Mouse (Mus musculus): ENCODE data around the gene Astn1. TPM values are rescaled to one million over a fixed set of nuclear protein-coding genes. Genes with fewer than 3 reads are reported as not detected.

Astn1 gene
- polyA plus RNA-seq, 1 experiment from 2014 or later: 38.4 TPM

DNA sequence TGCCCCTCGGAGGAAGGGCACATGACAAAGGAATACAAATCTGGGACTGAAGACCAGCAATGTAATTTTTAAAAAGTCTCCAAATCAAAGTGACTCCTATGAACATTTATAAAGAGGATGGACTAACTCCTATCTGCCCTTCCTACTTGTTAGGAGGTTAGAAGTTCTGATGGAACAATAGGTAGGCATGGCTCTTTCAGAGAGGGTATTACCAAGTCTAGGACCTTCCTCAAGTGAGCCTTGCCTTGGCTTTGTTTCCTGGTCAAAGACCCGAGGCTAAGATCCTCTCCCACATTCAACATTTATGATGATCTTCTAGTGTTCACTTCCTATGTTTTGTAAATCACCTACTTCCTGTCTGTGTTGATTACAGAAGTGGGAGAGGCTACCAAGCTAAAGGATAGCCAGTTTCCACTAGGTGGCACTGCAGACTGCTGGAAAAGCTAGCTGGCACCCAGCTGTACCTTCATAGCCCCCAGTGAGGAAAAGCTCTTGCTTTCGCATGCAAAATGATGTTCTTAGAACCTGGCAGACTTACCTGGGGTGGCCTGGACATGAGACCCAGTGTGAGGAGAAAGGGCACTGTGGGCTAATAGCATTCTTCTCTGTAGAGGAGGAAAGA is 308.0 kb downstream of the Astn1 start:
- H3K27ac ChIP-seq (ENCODE audit: low read depth, low read length): no peak overlapping the region
- peaks cover 52% of the 10 kb centered on the region for H3K36me3 ChIP-seq (ENCODE audit: control insufficient read depth, insufficient read depth, low read length)
- DNase-seq (ENCODE audit: low spot score) (peak; percentile 82), ATAC-seq (peak; percentile 89)
- 50% methylated on average over 3 of the region's 3 CpGs for WGBS
- H3K4me1 ChIP-seq (ENCODE audit: control insufficient read depth, insufficient read depth, low read length): no peaks in the 10 kb centered on the region
- H3K4me2 ChIP-seq (ENCODE audit: low read length): no peak overlapping the region
- no peak overlapping the region for H3K9ac ChIP-seq (ENCODE audit: low read length)
- H3K9me3 ChIP-seq (replicated peaks; ENCODE audit: control insufficient read depth, low read length): no peaks in the 10 kb centered on the region
- no peak overlapping the region for H3K4me3 ChIP-seq (ENCODE audit: low read depth, low read length)
- H3K27me3 ChIP-seq (replicated peaks; ENCODE audit: control insufficient read depth, insufficient read depth, low read length): no peaks in the 10 kb centered on the region

DNA sequence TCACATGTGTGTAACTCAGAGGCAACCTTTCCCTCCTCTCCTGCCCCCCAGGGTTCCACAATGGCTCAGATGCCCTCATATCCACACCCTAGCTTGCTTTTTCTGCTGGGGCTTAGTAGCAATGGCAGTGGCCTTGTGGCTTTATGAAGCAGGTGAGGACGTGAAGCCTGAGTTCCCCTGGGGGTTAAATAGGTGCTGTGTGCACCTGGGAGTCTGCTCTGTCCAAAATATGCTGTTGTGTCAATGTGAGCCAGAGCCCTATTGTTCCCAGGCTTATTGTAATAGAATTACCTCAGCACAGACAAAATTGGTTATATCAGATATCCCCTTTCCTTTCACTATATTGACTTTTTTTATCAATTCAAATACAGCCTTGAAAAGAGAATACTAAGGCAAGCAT is 325.7 kb downstream of the Astn1 start:
- WGBS: 61% methylated on average over 1 of the region's 1 CpGs
- no peak for DNase-seq (ENCODE audit: low spot score)
- Histone ChIP-seq H3K4me1 (ENCODE audit: control insufficient read depth, insufficient read depth, low read length) (no peaks in the 10 kb centered on the region), H3K27ac (ENCODE audit: low read depth, low read length) (no peak overlapping the region), H3K4me2 (ENCODE audit: low read length) (no peak overlapping the region), H3K4me3 (ENCODE audit: low read depth, low read length) (no peak overlapping the region), H3K36me3 (ENCODE audit: control insufficient read depth, insufficient read depth, low read length) (peaks cover 52% of the 10 kb centered on the region), H3K27me3 (replicated peaks; ENCODE audit: control insufficient read depth, insufficient read depth, low read length) (no peaks in the 10 kb centered on the region), H3K9me3 (replicated peaks; ENCODE audit: control insufficient read depth, low read length) (no peaks in the 10 kb centered on the region), H3K9ac (ENCODE audit: low read length) (no peak overlapping the region)
- no peak for ATAC-seq

DNA sequence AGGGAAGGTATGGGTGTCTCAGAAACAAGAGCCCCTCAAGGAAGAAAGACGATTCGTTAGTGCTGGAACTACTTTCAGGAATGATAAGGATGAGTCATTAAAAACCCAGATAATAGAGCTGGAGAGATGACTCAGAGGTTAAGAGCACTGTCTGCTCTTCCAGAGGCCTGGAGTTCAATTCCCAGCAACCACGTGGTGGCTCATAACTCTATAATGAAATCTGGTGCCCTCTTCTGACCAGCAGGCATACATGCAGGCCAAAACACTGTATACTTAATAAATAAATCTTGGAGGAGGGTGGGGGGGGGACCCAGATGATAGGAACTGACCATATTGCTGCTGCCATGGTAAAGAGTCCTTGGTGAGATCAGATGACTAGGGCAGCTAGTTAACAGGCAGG is 335.4 kb downstream of the Astn1 start:
- 67% methylated on average over 3 of the region's 3 CpGs for WGBS
- Histone ChIP-seq H3K27ac (ENCODE audit: low read depth, low read length) (no peak overlapping the region), H3K4me2 (ENCODE audit: low read length) (no peak overlapping the region), H3K9ac (ENCODE audit: low read length) (no peak overlapping the region), H3K4me3 (ENCODE audit: low read depth, low read length) (no peak overlapping the region), H3K9me3 (replicated peaks; ENCODE audit: control insufficient read depth, low read length) (no peaks in the 10 kb centered on the region), H3K36me3 (ENCODE audit: control insufficient read depth, insufficient read depth, low read length) (no peaks in the 10 kb centered on the region), H3K4me1 (ENCODE audit: control insufficient read depth, insufficient read depth, low read length) (no peaks in the 10 kb centered on the region), H3K27me3 (replicated peaks; ENCODE audit: control insufficient read depth, insufficient read depth, low read length) (no peaks in the 10 kb centered on the region)
- ATAC-seq (no peak), DNase-seq (ENCODE audit: low spot score) (no peak)

DNA sequence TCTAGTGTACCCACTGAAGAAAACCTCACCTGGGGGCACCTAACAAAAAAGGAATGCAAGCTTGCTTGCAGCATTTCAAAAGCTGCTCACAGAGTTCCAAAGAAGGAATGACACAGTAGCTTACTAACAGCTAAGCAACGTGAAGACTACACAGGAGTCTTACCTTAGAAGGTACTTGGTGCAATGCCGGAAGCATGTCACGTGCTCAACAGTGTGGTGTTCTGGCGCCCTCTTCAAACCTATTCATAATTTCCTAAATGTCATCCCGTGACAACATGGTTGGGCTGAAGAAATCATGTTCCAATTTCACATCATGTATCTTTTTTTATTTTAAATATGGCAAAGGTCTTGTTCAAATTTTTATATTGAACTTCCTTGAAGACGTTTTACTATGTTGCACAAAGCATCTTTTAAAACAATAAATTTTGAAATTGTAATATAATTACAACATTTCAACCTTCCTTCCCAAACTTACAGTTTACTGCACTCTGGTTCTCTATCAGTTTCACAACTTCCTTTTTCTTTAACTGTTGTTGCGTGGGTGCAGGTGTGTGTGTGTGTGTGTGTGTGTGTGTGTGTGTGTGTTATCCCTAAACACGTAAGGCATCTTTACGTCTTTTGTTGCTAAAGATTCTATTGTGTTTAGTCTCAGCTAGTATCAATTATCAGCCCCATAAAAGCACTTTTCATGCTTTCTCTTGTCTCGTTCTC is 335.9 kb downstream of the Astn1 start:
- no peak overlapping the region for H3K27ac ChIP-seq (ENCODE audit: low read depth, low read length)
- no peaks in the 10 kb centered on the region for H3K9me3 ChIP-seq (replicated peaks; ENCODE audit: control insufficient read depth, low read length)
- H3K9ac ChIP-seq (ENCODE audit: low read length): no peak overlapping the region
- H3K36me3 ChIP-seq (ENCODE audit: control insufficient read depth, insufficient read depth, low read length): no peaks in the 10 kb centered on the region
- no peak overlapping the region for H3K4me2 ChIP-seq (ENCODE audit: low read length)
- WGBS: 89% methylated on average over 10 of the region's 10 CpGs
- DNase-seq (ENCODE audit: low spot score): no peak
- no peak for ATAC-seq
- H3K4me3 ChIP-seq (ENCODE audit: low read depth, low read length): no peak overlapping the region
- H3K4me1 ChIP-seq (ENCODE audit: control insufficient read depth, insufficient read depth, low read length): no peaks in the 10 kb centered on the region
- no peaks in the 10 kb centered on the region for H3K27me3 ChIP-seq (replicated peaks; ENCODE audit: control insufficient read depth, insufficient read depth, low read length)

DNA sequence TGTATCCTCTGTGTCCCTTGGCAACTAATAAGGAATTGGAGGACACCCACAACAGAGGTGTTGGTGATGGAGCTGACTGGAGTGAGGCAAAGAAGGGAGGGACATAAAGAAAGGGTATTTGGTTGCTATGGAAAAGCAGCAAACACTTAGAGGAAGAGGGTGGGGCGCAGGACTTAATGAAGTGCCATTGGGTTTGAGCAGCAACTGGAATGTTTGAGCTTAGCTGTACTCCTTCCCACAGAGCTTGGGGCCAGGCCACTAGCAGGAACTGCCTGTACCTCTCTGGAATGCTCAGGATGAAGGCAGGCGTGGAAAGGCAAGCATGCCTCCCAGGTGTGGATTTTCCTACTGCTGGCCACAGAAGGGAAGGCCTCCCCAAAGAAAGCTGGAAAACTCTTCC is 337.2 kb downstream of the Astn1 start:
- no peak overlapping the region for H3K9ac ChIP-seq (ENCODE audit: low read length)
- ATAC-seq: no peak
- H3K4me2 ChIP-seq (ENCODE audit: low read length): no peak overlapping the region
- DNase-seq (ENCODE audit: low spot score): no peak
- no peaks in the 10 kb centered on the region for H3K27me3 ChIP-seq (replicated peaks; ENCODE audit: control insufficient read depth, insufficient read depth, low read length)
- H3K4me3 ChIP-seq (ENCODE audit: low read depth, low read length): no peak overlapping the region
- WGBS: 89% methylated on average over 2 of the region's 2 CpGs
- H3K9me3 ChIP-seq (replicated peaks; ENCODE audit: control insufficient read depth, low read length): no peaks in the 10 kb centered on the region
- H3K36me3 ChIP-seq (ENCODE audit: control insufficient read depth, insufficient read depth, low read length): no peaks in the 10 kb centered on the region
- H3K4me1 ChIP-seq (ENCODE audit: control insufficient read depth, insufficient read depth, low read length): no peaks in the 10 kb centered on the region
- no peak overlapping the region for H3K27ac ChIP-seq (ENCODE audit: low read depth, low read length)

DNA sequence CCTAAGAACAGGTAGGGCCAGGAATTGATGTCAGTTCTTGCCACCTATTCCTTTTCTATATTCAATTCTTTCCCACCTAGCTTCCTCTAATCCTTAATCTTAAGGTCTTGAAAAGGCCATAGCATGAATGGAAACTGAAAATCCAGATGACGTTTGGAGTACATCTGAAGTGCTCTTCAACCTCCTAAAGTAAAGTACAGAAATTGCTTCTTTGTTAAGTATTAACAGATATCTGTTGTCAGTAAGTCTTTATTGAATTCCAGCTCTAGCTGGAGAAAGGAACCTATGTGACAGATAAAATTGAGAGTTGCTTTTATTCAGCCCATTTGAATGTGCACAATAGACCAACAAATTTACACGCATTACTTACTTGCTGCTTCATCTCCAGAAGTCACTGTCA is 338.1 kb downstream of the Astn1 start:
- no peaks in the 10 kb centered on the region for H3K4me1 ChIP-seq (ENCODE audit: control insufficient read depth, insufficient read depth, low read length)
- H3K36me3 ChIP-seq (ENCODE audit: control insufficient read depth, insufficient read depth, low read length): no peaks in the 10 kb centered on the region
- H3K27me3 ChIP-seq (replicated peaks; ENCODE audit: control insufficient read depth, insufficient read depth, low read length): no peaks in the 10 kb centered on the region
- H3K27ac ChIP-seq (ENCODE audit: low read depth, low read length): no peak overlapping the region
- H3K9me3 ChIP-seq (replicated peaks; ENCODE audit: control insufficient read depth, low read length): no peaks in the 10 kb centered on the region
- no peak overlapping the region for H3K9ac ChIP-seq (ENCODE audit: low read length)
- H3K4me2 ChIP-seq (ENCODE audit: low read length): no peak overlapping the region
- H3K4me3 ChIP-seq (ENCODE audit: low read depth, low read length): no peak overlapping the region
- DNase-seq (ENCODE audit: low spot score) (no peak), ATAC-seq (no peak)
- WGBS: 77% methylated on average over 2 of the region's 2 CpGs

DNA sequence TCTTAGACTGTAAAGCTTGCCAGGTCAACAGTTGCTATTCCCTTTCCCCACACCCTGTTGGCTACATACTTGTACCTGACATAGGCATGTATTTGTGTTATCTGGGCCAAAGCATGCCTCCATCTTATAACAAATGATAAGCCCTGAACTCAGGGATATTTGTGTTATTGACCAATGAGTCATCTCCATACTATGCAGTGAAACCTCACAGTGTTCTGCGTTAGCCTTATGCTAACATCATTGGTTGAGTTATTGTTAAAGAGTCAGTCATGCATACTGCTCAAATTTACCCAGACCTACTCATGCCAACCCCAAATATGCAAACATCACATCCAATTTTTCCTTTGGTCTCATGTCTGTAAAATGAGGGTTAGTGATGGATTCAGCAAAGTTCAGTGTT is 339.3 kb downstream of the Astn1 start:
- Histone ChIP-seq H3K36me3 (ENCODE audit: control insufficient read depth, insufficient read depth, low read length) (no peaks in the 10 kb centered on the region), H3K27ac (ENCODE audit: low read depth, low read length) (no peak overlapping the region), H3K4me3 (ENCODE audit: low read depth, low read length) (no peak overlapping the region), H3K4me1 (ENCODE audit: control insufficient read depth, insufficient read depth, low read length) (no peaks in the 10 kb centered on the region), H3K4me2 (ENCODE audit: low read length) (no peak overlapping the region), H3K9me3 (replicated peaks; ENCODE audit: control insufficient read depth, low read length) (no peaks in the 10 kb centered on the region), H3K9ac (ENCODE audit: low read length) (no peak overlapping the region), H3K27me3 (replicated peaks; ENCODE audit: control insufficient read depth, insufficient read depth, low read length) (no peaks in the 10 kb centered on the region)
- WGBS: 83% methylated on average over 1 of the region's 1 CpGs
- ATAC-seq: no peak
- no peak for DNase-seq (ENCODE audit: low spot score)

DNA sequence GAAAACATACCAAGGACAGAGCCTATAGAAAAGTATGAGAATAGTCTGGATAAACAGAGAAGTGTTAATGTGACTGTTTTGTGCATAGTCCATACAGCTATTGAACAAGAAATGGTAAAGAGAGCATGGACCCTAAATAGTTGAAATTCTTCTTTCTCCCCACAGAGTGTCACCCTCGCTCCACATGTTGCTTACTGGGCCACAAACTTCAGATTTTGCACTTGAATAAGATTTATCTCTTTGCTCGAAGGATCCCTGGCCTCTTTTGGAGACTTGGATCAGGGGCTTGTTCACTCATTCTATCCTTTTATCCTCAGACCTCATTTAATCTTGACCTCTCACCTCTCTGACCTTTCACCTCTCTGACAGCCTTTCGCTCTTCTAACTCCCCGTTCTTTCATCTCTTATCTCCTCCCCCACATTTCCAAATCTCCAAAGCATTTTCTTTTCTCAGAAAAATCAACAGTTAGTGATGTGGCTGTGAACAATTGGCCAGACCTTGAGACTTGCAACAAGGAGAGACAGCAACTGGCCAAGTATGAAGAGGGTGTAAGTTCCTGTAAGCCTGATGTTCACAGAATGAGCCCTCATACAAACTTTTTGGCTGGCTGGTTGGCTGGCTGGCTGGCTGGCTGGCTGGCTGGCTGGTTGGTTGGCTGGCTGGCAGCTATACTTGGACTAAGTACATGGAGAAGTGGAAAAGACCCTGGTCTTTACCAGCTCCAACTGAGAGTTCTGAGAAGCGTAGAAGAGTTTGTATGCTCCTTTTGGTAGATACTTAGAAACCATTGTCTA is 351.4 kb downstream of the Astn1 start:
- H3K9ac ChIP-seq (ENCODE audit: low read length): no peak overlapping the region
- no peaks in the 10 kb centered on the region for H3K36me3 ChIP-seq (ENCODE audit: control insufficient read depth, insufficient read depth, low read length)
- H3K27me3 ChIP-seq (replicated peaks; ENCODE audit: control insufficient read depth, insufficient read depth, low read length): no peaks in the 10 kb centered on the region
- H3K9me3 ChIP-seq (replicated peaks; ENCODE audit: control insufficient read depth, low read length): no peaks in the 10 kb centered on the region
- H3K4me2 ChIP-seq (ENCODE audit: low read length): no peak overlapping the region
- ATAC-seq (no peak), DNase-seq (ENCODE audit: low spot score) (peak; percentile 54)
- H3K27ac ChIP-seq (ENCODE audit: low read depth, low read length): no peak overlapping the region
- 53% methylated on average over 5 of the region's 5 CpGs for WGBS
- no peaks in the 10 kb centered on the region for H3K4me1 ChIP-seq (ENCODE audit: control insufficient read depth, insufficient read depth, low read length)
- no peak overlapping the region for H3K4me3 ChIP-seq (ENCODE audit: low read depth, low read length)
